Mouse (Mus musculus) liver (tissue): ENCODE measurements around the gene Mcm9.
"Not testable (repeated sequence)": the region's sequence is repeated elsewhere in the genome, so short reads cannot be mapped to it uniquely, and the experiment has no call there.

Experiments
- DNase-seq: peaks from one replicate; pipeline ENCODE4 v3.0.0-alpha.2; 2020; ENCODE audit warnings: mixed read lengths

Mcm9 gene

DNA sequence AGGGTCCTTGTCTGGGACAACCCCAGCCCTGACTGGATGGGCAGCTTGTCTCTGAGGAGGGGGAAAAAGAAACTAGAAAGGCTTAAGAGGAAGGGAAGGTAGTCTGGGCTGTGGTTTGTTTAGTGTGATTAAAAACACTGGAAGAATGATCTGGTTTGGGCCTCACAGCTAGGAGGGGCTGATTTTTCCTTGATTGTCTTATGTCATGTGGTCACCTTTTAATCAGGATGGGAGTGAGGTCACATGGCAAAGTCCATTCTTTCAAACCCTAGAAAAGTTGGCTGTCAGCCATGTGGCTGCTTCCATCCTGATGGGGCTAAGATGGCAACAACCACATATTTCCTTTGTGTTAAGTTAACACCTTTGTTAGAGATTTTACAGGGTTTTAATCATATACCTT is 61.7 kb downstream of the Mcm9 start:
- no peak for DNase-seq

- no peak for DNase-seq
Measured at GRCm38 (mm10) chr10:53565538-53565937, 64.7 kb downstream of the Mcm9 start.

DNA sequence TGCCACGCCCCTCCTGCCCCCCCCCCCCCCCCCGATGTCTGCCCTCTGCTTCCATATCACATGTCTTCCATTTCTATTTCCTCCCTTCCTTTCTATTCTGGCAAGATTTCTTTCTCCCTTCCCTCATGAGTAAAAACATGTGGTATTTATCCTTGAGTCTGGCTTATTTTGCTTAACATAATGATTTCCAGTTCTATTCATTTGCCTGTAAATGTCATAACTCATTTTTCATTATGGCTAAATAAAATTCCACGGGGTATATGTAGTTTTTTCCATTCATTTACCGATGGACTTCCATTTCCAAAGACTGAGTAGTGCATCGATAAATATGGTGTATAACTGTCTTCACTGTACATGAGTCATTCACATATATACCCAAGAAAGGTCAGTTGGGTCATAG is 68.2 kb downstream of the Mcm9 start:
- no peak for DNase-seq

- no peak for DNase-seq
Measured at GRCm38 (mm10) chr10:53537596-53537995, 92.6 kb downstream of the Mcm9 start.

DNA sequence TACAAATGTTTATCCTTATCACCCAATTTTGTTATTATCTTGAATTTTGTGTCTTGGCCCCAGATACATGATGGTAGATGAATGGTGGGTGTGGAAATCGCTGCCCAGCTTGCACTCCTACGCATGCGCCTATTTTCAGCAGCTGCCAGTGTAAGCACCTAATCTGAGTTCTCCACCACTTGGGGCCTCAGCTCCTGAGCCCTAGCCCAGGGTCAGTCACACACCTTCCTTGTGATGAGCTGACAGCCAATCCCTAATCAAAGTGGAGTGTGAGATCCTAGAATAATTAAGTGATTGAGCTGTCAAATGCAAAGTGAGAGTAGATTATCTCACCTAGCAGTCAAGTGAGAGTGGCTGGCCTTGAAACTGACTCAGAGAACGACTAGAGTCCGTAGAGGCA is 97.9 kb downstream of the Mcm9 start:
- DNase-seq = no peak

DNA sequence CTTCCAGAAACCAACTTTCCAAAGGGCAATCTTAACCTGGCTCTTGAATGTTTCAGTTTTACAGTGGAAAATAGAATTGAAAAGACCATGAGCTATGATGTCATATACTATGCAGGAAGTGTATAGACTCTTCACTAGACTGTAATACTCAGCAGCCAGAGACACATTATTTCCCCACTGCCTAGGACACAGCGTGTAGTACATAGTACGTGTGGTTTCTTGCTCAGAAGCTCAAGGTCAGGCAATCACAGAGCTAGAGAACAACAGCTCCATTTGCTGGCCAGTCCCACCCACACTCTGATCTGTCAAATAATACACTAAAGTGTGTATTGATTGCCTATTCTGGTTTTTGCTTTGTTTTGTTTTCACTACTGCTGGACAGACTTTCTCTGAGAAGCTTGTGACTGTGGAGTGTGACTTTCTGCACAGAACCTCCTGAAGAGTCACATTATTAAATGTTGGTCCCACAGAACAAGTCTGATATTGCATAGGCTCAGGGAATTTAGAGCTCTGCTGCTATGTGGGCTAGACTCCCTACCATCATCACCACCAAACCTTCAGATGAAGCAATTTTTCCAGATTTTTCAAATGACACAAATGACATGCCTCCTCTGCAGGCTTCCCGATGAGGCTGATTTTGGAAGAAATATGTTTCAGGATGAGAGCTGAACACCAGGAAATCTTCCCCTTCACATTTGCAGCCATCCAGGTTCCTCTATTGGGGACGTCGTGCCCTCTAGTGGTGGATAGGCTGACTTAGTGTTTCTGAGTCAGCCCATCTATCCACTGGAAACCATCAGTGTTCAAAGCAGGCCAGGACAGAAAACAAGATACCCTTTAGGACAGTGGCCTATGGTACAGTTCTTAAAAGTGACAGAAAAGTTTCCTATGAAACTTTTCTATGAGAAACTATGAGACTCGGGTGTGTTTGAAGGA is 102.1 kb downstream of the Mcm9 start:
- DNase-seq = peak; percentile 39

GRCm38 (mm10) chr10:53527344-53527743 is 102.9 kb downstream of the Mcm9 start:
- no peak for DNase-seq

- DNase-seq = no peak
Measured at GRCm38 (mm10) chr10:53526350-53526749, 103.9 kb downstream of the Mcm9 start.

GRCm38 (mm10) chr10:53525265-53525976 is 104.8 kb downstream of the Mcm9 start:
- DNase-seq = no peak

DNA sequence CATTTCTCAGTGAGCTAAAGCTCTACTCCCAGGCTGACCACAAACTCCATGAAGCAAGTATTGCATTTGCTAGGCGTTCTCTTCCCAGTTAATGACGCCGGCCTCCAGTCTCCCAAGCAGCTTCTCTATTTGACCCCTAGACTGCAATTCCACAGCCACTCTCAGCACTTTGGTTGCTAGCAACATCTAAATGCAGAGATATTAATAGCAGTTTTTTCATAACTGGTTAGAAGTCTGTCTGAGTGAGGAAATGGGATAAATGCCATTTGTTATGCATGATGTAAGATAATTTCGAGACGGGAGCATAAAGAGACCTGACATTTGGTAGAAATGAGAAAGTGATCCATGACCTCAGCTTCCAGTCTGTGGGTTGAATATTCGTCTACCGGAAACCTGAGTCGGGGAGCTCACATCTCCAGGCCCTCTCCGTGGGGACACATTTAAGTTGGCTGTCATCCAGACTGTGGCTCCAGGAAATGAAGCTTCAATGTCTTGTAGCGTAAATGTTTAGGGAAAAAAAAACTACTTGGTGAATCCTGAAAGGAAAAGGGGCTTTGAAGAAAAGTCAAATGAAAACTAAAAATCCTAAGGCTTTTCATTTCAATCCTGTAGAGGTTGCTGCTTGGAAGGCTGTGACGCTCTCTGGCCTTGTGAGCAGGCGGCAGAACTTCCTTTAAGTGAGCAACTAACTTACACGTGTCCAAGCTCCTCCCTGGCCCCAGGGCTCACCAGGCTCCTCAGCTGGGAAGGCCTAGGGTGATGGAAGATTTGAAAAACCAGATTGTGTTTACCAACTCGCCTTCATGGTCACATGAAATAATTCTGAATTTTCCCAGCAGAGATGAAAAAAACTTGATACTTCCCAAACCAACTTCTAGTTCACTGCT is 110.9 kb downstream of the Mcm9 start:
- no peak for DNase-seq

GRCm38 (mm10) chr10:53518599-53518913 is 111.7 kb downstream of the Mcm9 start:
- DNase-seq = no peak

GRCm38 (mm10) chr10:53517770-53518598 is 112.3 kb downstream of the Mcm9 start:
- DNase-seq = no peak

DNA sequence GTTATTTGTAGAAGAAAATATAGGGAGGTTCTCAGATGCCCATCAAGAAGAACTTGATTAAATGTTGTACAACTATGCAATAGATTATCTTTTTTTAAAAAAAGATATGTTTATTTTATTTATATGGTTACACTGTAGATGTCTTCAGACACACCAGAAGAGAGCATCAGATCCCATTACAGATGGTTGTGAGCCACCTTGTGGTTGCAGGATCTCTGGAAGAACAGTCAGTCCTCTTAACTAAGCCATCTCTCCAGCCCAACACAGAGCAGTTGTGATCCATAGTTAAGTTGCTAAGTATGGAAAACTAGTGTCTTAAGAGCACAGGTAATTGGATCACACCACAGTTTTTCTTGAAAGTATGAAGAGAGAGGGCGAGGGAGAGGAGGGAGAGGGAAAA is 117.7 kb downstream of the Mcm9 start:
- no peak for DNase-seq

DNA sequence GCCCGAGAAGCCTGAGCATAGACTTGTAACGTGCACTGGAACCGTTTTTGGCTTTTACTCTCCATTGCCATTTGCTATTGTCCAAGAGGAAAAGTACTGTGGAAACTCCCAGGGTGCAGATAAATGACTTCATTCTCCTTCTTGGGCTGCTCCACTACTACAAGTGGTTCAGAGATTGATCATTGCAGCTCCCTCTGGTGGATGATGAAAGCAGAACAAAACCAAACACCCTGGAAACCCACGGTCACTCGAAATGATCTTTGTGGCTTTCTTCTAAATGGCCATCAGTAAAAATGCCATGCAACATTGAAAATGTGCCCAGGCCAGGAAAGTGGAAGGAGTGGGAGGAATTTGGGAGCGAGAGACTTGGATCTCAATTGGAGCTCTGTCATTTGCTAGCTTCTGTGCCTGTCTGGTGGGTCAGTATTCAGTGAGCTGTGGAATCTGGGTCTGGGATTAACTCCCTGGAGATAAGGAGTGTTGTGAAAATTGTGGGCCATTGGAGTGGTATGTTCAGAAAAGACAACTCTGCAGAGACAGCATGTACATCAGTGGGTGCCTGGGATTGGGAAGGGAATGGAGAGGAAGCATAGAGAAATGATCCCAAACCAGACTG is 121.0 kb downstream of the Mcm9 start:
- no peak for DNase-seq

GRCm38 (mm10) chr10:53508676-53509075 is 121.6 kb downstream of the Mcm9 start:
- DNase-seq = no peak

GRCm38 (mm10) chr10:53505526-53505925 is 124.7 kb downstream of the Mcm9 start:
- DNase-seq = no peak

DNA sequence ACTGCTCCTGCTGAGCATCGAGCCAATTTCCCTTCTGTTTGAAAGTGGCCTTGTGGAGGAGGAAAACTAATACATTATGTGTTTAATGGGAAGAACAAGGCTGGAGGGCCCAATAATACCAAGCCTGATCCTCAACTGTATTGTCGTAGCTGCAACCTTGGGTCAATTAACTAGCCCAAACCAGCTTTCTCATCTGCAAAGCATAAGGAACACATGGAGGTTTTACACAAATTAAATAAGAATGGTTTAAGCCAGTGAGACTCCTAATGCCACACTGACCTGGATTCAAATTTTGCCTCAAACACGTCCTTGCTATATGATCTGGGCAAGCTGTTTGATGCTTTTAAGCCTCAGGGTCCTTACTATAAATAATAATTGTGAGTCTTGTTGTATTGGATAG is 125.2 kb downstream of the Mcm9 start:
- DNase-seq = no peak

- peak; percentile 55 for DNase-seq
Measured at GRCm38 (mm10) chr10:53502875-53503816, 127.1 kb downstream of the Mcm9 start.

GRCm38 (mm10) chr10:53502471-53502870 is 127.8 kb downstream of the Mcm9 start:
- DNase-seq = no peak

DNA sequence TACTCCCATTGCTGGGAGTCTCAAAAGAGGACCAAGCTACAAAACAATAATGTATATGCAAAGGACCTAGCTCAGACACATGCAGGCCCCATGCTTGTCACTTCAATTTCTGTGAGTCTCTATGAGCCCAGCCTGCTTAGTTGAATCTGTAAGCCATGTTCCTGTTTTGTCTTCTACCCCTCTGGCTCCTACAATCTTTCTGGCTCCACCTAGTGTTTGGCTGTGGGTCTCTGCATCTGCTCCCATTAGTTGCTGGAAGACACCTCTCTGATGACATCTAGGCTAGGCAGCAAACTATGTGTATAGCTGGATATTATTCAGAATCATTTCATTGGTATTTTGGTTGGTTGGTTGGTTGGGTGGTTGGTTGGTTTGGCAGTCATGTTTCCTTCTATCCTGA is 130.7 kb downstream of the Mcm9 start:
- DNase-seq = no peak

DNA sequence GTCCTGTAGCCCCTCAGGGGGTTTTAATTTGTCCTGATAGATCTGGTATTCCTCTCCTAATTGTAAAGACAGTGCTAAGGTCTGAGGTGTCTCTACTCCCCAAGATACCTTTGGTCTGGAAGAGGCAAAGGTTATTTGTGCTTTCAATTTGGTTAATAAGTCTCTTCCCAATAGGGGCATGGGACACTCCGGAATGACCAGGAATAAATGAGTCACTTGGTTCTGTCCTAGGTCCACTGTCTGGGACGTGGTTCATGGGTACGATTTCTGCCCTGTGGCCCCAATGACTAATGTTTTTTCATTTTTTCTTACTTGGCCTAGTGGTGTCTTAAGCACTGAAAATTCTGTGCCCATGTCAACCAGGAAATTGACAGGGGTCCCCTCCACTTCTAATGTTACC is 134.9 kb downstream of the Mcm9 start:
- DNase-seq = not testable (repeated sequence)
